Mouse (Mus musculus): ENCODE data around the gene Cfap61.

- TF ChIP-seq CTCF (IDR thresholded peaks at IDR 0.05; ENCODE audit: low read depth, low read length) (no peak), POLR2A (IDR thresholded peaks at IDR 0.05; ENCODE audit: extremely low read depth, insufficient read depth, low read length) (no peak)
These were observed 291.2 kb downstream of the Cfap61 start for GRCm38 (mm10) chr2:146225818-146226217.
